Mouse (Mus musculus) megakaryocyte-erythroid progenitor cell, adult 5-6 weeks (primary cell): Measurements from ENCODE around the gene Pou6f2. TPM values are rescaled to one million over a fixed set of nuclear protein-coding genes. Genes with fewer than 3 reads are reported as not detected.

Experiments used
- ATAC-seq: replicated peaks from 2 replicates; pipeline ENCODE4 v1.8.0; 2016; ENCODE audit warnings: mild to moderate bottlenecking, inconsistent platforms; ENCODE audit not compliant: severe bottlenecking, poor library complexity, low FRiP score, low TSS enrichment
- total RNA-seq, 2 experiments: library from RNA; stranded (forward) in 1 of 2; stranded (reverse) in 1 of 2; fragments of 200-1000, 215-1000 nt in 1 of 2; fragments of >200 nt in 1 of 2; fragmentation: Nextera tagmentation in 1 of 2; gene quantifications; 2 replicates each; pipeline ENCODE4 v1.2.3; 2014 to 2017

Pou6f2 gene
- total RNA-seq, 2 experiments from 2014 or later: not detected

DNA sequence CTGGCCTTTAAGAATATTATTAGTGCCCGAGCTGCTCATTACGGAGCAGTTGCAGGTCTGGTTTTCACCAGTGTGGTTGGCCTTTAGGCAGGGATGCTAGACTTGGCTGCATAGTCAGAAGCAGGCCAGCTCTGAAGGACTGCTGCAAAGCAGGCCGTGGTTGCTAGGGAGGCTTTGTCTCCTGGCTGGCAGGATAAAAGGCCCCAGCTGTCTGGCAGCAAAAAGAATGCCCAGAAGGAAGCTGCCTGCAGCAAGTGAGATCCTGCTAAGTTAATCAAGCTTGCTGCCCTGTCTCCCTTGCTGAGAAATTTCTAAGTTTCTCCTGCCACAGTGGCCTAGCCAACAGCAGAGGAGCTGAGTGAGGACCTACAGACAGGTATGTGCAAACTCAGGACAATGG lies 116.4 kb downstream of the Pou6f2 start:
- no peak for ATAC-seq

DNA sequence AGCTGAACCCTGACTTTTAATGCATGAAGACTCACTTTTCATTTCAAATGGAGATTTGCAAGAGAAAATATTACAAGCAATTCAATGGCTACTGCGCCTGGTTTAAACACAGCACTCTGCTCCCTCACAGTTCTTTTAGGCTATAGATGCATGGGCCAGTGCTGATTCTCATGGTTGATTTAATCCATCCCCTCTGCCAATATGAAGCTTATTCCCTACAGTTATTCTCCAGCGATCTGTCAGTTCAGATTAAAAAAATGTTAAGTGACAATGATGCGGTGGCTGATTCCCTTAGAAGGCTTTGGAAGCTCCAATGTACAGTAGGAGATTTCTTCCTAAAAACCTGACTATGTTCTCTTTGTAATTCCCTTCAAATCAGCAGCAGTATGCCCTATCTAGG lies 144.4 kb downstream of the Pou6f2 start:
- no peak for ATAC-seq

DNA sequence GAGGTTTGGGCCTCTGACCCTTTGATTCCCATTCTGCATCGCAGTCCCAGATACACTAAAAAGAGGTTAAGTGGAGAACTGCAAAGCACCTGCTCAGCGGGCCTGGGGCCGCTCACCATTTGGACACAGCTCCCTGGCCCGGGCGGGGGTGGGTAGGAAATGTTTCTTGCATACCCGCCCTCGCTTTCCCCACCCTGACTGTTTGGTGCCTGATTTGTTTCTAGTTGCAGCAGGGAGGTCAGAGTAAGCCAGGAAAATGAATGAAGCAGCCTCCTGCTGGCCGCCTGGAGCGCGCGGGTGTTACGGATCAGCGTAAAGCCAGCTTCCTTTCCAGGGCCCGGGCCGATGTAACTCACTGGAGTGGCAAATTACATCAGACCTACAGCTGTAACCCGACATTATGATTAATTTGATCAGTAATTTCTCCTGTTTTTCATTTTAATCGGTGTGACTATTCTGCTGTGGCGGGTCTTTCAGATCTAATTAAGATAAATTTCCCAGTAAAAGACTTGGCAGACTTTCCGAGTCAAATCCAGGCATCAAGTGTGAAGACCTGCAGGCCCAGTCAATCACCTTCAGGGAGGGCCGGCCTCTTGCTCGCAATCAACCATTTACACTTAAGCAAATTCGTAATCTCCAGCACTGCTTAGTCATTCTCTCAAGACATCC lies 178.8 kb downstream of the Pou6f2 start:
- ATAC-seq: no peak

- ATAC-seq: no peak
Observed at GRCm38 (mm10) chr13:18211242-18211641, 186.2 kb downstream of the Pou6f2 start.

DNA sequence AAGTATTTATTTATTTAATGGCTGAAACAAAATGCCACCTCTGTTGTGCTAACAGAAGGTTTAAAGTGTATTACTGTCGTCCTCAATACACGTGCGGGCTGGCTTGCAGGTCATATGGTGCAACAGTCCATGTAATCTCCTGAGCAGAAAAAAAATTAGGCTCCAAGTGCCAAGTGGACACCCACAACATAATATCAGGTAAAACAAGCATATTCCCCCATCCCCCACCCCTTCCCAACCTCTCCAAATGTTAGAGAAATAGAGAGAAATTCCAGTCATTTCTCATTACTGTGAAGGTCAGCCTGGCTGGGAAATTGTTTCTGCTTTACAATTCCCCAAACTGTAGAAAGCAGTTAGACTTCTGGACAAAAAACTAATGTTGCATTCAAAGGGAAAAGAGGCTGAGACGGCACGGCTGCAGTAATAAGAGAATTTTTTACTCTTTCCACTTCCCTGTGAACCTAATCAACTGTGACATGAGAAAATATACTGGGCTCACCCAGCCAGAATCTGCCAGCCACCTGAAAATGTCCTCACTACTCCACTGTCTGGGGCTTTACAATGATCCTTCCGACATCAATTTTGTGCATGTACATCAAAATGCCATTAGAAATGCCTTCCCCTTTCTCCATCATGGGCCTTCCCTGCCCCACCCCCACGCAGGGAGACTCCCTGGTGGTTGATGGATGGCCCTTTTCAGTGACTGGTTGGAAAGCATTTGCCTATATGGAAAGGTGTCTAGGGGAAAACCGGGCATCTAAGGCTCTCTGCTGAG lies 192.8 kb downstream of the Pou6f2 start:
- no peak for ATAC-seq

DNA sequence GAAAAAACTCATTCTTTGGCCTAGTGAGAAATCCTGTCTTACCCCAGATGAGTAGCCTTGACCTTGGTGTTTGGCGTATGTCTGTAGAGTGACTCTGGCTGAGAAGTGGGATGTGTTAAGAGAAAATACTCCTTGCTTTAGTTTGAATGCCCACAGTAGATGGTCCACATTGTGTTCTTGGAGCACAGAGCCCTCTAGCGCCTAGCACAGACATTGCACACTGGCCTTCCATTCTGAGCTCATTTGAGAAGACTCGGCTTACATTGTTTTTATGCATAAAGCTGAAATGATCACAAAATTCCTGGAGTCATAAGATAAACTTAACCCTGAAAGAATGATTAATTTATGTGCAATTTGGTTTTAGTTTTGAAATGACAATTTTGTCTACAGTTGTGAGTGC lies 223.5 kb downstream of the Pou6f2 start:
- ATAC-seq: no peak

DNA sequence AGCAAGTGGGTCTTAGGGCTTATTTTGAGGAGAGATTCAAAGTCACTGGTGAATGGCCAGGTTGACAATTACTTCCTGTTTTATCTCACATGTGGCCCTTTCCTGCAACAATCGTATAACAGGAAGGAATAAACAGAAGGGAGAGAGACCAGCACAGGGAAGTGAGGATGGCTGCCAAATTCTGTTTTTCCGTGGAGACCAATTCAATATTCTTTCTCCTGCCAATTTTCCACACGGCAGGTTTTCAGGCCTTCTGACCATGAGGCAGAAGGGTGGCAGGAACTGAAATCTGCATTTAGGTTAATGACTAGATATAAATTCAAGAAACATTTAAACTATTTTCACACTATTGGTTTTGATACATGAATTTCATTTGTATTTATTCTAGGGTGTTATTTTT lies 224.5 kb downstream of the Pou6f2 start:
- no peak for ATAC-seq

DNA sequence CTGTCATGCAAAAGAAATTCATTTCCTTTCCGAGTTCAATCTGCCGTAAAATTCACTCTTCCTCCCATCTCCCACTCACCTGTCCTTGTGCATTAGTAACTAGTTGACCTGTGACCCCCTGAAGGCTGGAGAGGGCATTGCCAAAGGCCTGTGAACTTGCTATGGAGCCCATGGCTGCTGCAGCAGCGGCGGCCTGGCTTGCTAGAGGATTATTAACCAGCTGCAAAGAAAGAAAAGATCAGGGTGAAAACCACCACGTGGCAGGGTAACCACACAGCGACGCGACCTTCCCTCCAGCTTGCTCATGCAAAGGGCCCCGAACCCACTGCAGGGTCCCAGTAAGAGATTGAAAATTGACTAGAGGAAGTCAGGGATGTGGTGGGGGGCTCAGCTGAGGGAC lies 225.2 kb downstream of the Pou6f2 start:
- ATAC-seq: no peak

DNA sequence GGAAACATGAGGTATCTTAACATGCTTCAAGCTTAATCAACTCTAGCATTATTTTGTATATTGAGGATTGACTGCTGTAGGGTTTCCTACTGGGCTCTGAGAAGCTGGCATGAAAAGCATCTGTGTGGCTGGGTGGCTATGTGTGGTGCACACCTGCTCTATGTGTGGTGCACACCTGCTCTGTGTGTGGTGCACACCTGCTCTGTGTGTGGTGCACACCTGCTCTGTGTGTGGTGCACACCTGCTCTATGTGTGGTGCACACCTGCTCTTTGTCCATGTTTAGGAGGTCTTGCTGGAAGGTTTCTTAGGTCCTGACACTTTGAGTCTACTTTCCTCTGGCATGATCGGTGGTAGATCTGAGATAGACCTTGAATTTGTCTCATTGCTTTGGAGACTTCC lies 233.3 kb downstream of the Pou6f2 start:
- no peak for ATAC-seq

- no peak for ATAC-seq
Observed at GRCm38 (mm10) chr13:18160566-18160965, 236.9 kb downstream of the Pou6f2 start.

GRCm38 (mm10) chr13:18153949-18154582 lies 243.4 kb downstream of the Pou6f2 start:
- no peak for ATAC-seq

DNA sequence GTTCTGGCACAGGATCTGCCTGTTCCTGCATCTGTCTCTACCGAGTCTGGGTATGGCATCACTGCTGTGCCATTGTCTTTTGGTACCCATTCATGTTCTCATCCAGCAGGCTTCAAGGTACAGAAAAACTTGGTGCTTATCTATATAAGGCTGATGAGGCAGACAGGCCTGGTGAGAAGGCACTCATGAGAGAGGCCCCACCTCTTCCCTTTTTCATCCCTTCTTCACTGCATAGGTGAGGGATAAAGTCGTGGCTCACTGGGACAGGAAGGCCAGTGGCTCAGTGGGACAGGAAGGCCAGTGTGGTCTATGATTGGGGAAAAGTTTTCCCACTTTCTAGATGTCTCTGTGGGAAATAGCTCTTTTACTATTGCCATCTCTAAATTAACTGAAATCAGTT lies 263.8 kb downstream of the Pou6f2 start:
- ATAC-seq: no peak

DNA sequence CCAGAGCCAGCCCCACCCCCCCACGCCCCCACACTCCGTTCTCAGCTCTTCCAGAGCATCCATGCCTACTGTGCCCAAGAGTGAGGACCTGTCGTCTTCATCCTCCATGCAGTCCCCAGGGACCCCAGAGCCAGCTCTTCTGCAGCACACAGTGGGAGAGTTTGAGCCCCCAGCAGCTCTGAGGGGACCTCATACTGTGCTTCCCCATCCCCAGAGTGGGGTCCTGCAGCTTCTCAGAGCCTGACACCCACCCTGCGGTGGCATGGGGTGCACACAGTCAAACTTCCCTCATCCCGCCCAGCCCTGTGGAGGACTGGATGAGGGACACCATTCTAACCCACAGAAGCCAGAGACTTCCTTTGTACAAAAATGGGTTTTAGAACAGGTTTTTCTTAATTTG lies 264.3 kb downstream of the Pou6f2 start:
- no peak for ATAC-seq

GRCm38 (mm10) chr13:18131324-18131723 lies 266.2 kb downstream of the Pou6f2 start:
- ATAC-seq: no peak

DNA sequence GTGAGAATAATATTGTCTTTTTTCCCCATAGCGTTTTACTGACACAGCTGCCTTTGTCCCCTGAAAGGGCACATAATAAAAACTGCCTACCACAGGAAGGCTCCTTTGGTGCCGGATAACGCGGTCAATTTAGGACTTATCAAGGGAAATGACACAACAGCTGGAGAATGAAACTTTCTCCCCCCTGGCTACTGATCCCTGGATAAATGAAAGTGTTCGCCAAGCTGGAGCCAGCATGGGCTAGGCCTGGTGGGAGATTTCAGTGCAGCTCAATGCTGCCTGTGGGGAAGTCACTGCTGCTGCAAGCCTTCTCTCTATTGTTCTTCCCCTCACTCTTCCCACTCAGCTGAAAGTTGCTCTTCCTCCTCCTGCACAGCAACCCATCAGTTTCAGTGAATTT lies 267.8 kb downstream of the Pou6f2 start:
- no peak for ATAC-seq

DNA sequence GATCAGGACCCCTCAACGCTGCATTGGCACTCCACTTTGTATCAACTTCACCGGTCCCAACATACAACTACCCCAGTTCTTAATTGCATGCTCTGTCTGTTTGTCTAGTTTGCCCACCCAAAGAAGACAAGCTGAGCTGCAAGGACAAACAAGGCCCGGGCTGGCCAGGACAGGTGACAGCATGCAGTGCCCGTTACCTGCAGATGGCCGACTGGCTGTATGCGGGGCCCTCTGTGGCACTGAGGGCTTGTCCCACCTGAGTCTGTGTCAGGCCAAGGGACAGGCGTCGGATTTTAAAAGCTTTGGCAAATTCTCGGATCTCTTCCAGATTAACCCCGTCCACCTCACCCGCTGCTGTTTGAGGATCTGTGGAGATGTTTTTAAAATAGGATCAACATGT lies 268.7 kb downstream of the Pou6f2 start:
- no peak for ATAC-seq

DNA sequence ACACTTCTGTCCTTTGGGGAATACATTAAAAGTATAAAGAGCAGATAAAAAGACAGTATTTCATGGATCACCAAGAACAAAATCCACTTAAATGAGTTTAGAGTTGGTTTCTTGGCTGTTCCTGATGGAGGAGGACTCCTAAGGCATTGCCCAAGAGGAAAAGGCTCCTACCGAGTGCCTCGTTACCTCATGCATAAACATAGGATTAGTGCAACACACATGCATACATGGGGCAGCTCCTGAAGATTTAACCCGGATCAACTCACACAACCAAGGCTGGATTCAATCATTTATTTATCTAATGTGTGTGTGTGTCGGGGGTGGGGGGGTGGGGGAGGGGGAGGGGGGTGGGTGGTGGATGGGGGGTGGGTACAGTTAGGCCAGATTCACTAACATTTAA lies 269.4 kb downstream of the Pou6f2 start:
- ATAC-seq: no peak

DNA sequence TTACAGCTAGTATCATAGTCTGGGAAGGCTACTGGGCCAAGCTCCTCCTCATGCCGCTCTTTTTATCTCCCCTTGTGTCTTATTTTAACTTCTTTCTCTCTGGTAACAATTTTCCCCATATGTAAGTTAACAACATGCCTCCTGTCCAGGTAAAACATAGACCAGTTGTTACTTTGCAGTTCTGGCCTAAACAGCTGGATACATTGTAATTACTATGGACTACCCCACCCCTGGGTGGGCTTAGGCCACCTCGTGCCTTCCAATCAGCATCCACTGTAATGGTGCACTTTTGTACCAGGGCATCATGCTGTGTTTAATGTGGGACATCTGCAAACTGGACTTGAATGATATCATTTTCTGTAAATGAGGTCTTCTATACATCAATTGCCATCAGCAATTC lies 271.4 kb downstream of the Pou6f2 start:
- no peak for ATAC-seq

- no peak for ATAC-seq
Observed at GRCm38 (mm10) chr13:18125226-18126000, 272.1 kb downstream of the Pou6f2 start.

- ATAC-seq: no peak
Observed at GRCm38 (mm10) chr13:18124368-18124767, 273.1 kb downstream of the Pou6f2 start.
